Mouse (Mus musculus) gonadal fat pad, adult 2 months (tissue): ENCODE measurements around the gene Exoc3l4. TPM values are rescaled to one million over a fixed set of nuclear protein-coding genes. Genes with fewer than 3 reads are reported as not detected.

Experiments used
- DNase-seq: peaks from one replicate; pipeline ENCODE4 v3.0.0-alpha.2; 2012; ENCODE audit warnings: low read depth
- polyA plus RNA-seq: library from polyadenylated mRNA; depleted of rRNA; stranded (reverse); fragments of >200 nt; gene quantifications from 2 replicates; pipeline ENCODE4 v1.2.3, GENCODE M21; 2012

Exoc3l4 gene
- polyA plus RNA-seq, 1 experiment = 29.2 TPM

DNA sequence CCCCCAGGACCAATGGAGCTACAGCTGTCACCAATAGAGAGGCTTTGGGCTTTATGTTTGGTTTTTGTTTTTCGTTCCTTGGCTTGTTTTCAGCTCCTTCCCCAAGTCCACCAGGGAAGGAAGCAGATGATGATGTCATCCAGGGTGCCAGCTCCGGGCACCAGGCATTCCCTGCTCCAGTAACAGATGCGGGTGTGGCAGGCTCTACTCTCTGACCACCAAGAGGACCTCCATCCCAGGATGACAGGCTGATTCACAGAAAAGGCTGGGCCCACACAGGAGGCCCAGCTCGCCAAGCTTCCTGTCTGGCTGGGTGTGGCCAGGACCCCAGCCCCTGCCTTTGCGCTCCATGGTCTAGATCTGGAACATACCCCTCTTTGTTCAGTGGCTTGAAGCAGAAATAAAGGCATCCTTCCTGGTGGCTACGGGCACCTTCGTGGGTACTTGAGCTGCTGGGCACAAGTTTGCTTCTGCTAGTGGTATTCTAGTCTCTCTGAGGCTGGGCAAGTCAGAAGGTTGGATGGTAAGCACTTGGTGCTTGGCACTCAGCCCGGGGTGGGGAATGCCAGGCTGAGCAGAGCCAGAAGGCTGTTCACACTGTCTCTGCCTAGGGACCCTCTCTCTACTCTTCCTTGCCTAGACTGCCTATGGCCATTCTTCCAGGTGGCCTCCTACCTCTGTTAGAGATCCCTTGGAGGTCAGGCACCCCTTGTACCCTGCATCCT lies 5.0 kb upstream of the Exoc3l4 start:
- DNase-seq = no peak

DNA sequence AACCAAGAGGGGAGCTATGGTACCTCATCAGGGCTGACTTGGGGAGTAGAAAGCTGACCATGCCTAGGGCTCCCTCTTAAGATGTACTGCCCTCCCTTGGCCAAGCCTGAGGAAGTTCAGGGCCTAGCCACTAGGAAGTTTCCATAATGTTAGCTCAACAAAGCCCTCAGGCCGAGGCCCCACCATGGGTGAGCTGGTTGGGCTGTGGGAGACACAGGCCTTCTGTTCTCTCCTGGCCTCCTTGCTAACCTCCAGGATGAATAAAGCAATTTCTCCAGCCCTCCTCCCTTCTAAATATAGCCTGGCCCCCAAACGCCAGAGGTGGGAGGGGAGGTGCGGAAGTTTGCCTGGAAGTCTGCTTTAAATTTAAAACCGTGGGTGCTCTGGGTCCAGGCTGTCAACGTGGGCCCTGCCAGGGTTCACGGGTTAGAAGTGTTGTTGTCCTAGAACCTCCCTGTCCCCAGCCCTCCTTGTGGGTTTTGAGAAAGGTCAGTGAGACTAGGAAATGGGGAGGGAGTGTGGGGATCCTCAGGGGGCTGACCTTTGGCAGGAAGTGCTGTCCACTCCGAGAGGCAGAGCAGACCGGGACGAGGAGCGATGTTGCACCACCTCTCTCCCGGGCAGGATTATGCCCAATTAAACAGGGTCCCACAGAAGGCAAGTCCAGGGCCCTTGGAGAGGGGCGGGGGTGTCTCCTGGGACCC lies 4.1 kb upstream of the Exoc3l4 start:
- no peak for DNase-seq

GRCm38 (mm10) chr12:111413300-111413699 lies 3.5 kb upstream of the Exoc3l4 start:
- DNase-seq = no peak

GRCm38 (mm10) chr12:111419918-111420317 lies 3.1 kb downstream of the Exoc3l4 start:
- DNase-seq = no peak

- DNase-seq = no peak
Observed at GRCm38 (mm10) chr12:111420946-111421709, 4.3 kb downstream of the Exoc3l4 start.

GRCm38 (mm10) chr12:111422852-111423251 lies 6.0 kb downstream of the Exoc3l4 start:
- DNase-seq = no peak

GRCm38 (mm10) chr12:111423570-111424129 lies 6.8 kb downstream of the Exoc3l4 start:
- DNase-seq = no peak

DNA sequence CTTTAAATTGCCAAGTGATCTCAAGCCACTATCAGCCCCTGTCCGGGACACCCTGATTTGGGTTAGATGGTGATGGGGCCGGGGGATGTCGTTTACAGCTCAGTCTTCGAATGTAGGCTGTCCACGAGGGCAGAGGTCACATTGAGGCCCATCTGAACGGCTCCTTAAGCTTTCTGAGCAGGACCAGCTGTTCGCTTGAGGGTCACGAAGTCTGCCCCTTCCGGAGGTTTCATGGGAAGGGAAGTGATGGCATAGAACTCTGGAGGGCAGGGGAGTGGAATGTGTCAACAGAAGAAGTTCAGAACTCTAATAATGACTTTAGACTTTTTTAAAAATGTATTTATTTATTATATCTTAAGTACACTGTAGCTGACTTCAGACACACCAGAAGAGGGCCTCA lies 7.7 kb downstream of the Exoc3l4 start:
- no peak for DNase-seq

DNA sequence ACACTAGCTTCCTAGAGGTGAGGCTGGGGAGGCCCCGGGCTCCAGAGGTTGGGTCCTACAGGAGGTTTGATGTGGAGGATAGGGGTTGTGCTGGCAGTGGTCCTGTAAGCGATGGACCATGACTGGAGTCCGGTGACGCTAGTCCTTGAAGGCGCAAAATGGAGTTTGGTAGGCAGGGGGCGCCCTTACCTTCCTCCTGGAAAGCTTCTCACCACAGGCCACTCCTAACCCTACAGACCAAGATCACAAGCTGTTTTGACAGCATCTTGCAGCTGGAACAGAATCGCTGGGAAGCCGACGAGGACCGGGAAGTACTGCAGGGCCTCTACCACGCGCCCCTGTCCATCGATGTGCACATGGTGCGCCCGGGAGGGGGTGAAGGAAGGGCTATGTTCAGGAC lies 8.4 kb downstream of the Exoc3l4 start:
- DNase-seq = no peak

DNA sequence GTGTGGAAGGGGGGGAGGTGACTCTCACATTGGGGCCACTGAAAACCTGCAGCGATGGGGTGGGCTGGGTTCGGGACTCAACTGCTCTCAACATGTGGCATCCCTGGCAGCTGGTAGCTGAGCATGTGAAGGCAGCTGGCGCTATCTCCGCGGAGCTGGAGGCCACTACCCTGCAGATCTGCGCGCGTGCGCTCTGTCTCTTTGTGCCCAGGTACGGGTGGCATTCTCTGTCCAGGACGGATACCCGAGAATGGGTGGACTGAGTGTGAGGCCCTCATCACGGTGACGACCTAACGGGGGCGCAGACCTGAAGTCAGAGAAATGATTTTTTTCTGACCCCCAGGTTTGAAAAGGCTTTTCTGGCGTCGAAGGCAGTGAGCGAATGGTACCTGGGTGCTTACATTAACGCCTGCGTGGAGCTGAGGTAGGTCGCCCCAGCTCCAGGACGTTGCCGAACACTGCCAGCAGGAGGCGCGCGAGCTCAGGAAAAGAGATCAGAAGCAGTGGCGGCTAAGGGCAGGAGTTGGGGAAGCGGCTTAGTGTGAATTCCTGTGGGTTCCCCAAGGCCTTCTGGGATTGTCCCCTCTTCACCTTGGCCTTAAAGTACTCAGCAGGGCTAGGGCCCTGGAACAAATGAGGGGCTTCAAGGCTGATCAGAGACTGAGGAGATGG lies 9.1 kb downstream of the Exoc3l4 start:
- no peak for DNase-seq

DNA sequence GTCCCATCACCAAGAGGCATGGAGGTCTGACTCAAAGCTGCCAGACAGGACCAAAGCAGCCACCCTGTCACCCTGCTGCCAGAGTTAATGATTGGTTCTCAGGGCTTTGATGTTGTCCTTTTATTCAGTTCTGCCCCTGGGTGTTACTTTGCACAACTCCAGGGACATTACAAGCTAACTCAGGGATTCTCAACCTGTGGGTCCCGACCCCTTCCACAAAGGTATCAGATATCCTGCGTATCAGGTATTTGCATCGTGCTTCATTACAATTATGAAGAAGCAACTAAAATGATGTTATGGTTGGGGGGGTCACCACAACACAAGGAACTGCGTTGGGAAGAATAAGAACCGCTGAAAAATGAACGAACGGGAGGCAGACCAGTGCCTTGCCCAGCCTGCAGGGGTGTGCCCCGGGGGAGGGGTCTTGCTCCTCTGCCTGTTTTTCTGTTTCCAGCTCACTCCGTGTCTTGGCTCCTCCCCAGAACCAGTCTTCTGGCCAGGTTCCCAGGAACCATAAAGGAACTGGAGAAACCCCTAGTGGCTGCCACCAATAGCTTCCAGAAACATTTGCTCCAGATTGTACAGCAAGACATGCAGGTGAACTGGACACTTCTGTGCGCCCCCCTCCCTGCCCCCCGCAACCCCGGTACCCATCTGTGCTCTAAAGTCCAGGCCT lies 10.8 kb downstream of the Exoc3l4 start:
- no peak for DNase-seq

DNA sequence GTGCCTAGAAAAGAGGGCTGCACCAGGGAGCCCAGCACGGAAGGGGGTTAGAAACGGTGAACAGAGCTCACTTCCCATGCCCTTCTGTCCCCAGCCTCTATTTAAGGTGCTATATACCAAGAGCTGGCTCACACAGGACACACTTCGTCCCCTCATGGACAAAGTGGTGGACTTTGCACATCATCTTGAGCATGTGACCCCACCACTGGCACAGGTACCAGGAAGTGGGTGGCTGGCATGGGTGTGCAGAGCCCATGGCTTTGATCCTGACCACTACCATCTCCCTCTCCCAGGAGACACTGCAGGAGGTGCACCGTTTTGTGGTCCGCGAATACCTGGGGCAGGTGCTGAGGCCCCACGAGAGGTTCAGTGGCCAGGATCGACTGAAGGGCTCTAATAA lies 11.5 kb downstream of the Exoc3l4 start:
- no peak for DNase-seq

DNA sequence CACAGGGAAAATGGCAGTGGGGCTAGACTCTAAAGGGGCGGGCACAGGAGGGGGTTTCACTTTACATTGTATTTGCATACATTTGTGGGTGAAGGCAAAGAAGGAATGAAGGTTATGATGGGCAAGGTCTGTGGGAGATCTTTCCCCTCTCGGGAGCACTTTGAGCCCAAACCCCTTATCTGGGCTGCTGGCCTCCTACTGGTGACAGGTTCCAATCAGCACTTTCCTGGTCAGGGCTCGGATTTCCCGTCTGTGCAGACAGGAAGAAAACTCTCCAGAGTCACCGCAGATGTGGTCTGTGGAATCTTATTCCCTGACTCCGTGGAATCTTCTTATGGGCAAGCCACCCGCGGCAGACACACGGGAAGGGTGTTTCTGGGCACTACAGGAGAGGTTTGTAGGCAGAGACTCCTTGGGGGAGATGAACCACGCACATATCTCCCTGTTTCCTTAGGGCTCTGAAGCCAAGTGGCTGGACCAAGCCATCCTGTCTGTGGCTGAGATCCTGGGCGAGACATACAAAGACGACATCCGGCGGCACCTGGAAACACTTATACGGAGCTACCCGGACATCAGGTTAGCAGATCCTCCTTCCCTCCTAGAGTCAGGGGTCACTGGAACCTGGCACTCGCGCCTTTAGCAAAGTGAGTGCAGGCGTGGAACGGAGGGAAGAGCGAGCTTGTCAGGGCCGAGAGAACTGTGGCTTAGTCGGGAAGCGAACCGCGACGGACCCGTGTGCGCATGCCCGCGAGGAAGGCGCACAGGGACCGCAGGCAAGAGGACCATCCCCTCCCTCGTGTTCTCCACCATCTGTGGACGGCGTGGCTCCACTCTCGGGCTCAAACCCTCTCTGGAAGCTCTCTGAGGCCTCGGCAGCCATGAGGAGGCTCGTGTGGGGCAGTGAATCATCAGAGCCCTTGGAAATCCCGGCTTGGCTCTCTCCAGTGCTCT lies 12.4 kb downstream of the Exoc3l4 start:
- DNase-seq = no peak

DNA sequence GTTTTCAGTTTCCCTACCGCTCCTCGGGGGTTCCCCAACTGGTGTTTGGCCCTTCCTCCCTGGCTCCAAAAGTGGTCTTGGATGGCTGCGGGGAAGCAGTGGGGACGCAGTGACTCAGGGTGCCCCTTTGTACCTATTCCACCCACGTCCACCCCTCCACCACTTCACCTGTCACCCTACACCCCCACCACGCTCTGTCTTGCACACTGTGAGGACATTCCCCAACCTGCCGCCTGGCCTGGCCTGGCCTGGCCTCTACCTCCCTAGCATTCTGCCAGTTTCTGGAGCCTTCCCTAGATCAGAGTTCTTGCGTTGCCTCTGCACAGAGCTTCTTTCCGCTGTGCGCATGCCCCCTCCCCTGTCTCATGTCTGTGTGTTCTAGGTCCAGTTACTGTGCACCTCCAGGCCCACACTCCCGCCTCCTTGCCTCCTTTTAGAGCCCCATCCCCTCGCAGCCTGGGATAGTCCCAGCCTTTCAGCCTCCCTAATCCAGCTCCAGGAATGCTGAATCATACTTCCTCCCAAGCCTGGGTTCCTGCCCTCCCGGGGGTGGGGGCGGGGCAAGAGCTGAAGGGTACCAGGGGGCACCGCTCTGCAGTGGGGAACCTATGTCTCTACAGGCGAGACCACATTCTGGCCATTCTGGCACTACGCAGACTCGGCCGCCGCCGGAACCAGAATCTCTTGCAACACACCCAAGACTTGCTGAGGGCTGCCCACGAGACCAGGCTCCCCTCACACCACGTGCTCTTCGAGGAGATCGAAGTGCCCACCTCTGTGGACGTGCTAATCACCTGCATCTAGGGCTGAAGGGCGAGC lies 13.4 kb downstream of the Exoc3l4 start:
- DNase-seq = no peak

DNA sequence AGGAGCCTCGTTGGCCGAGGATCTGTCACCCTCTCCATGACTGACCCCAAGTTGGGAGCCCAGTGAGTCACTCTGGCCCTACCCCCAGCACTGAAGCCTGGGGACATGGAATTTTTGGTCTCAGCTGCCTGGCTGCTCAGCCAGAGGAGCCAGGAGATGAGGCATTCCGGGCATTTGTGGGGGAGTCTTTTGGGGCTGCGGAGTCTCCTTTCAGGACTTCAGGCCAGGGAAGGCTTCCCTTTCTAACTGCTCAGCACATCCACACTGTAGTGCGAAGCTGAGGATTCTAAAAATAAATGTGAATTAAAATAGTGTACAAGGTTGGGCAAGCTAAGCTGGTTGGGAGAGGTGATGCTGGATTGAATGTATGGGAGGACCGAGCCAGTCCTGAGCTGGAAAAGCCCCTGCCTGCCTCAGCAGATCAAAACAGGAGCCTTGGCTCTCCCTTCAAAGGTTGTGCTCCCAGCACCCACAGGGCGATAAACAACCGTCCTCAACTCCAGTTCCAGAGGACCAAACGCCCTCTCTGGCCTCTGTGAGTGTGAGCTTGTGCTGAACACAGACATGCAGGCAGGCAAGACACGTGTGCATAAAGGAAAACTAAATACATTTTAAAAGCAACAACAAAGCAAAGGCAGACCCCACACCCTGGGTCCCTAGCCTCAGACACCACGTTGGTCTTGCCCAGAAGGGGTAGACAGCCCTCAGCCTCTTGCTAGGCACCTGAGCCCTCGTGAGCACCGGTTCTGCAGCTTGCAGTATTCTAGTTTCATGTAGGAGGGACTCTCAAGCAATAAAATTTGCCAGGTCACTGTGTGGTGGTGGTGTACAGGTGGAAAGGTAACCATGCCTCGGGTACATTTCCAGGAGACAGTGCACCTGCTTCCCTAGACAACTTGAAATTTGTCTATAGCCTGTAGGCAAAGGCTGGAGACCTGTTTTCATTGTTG lies 14.3 kb downstream of the Exoc3l4 start:
- DNase-seq = no peak

DNA sequence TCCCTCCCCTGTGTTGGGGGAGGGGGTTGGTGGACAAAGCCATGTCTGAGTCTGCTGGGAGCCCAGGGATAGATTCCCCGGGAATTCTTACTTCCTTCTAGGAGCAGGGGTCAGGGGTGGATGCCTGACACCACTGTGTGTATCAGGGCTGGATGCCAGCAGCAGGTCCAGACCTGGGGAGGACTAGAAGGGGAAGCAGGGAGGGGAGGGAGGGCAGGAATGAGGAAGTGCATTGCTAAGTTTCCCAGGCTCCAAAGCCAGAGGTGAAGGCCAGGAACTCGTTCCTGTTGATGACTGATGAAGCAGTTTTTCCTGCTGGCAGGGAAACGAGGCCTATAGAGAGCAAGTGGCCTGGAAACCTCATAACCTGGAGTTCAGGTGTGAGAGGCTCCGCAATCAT lies 15.3 kb downstream of the Exoc3l4 start:
- no peak for DNase-seq

- DNase-seq = no peak
Observed at GRCm38 (mm10) chr12:111432751-111433331, 16.0 kb downstream of the Exoc3l4 start.
